Mouse (Mus musculus) hindbrain, embryonic 11.5 days (tissue): Measurements from ENCODE around the gene Gja6. TPM values are rescaled to one million over a fixed set of nuclear protein-coding genes. Genes with fewer than 3 reads are reported as not detected.

Source experiments
- ATAC-seq: fragments of 200-750 bp; cut with Nextera tagmentation; 2 replicates; pipeline ENCODE4 v1.8.0; 2017; ENCODE audit warnings: mild to moderate bottlenecking, moderate TSS enrichment, moderate library complexity; ENCODE audit not compliant: low FRiP score
- DNase-seq: peaks from one replicate; pipeline ENCODE4 v3.0.0-alpha.2; 2015; ENCODE audit warnings: low spot score
- H3K27ac ChIP-seq: fragments of 300-500 bp; sonication (generic); 2 replicates; pipeline ENCODE4 v1.5.1; 2014; ENCODE audit warnings: mild to moderate bottlenecking, low read depth, low read length
- H3K27me3 ChIP-seq: fragments of 300-500 bp; sonication (generic); 2 replicates; pipeline ENCODE4 v1.6.1; 2014; ENCODE audit warnings: mild to moderate bottlenecking, low read length, moderate library complexity, mixed read lengths; ENCODE audit not compliant: control insufficient read depth, insufficient read depth
- H3K36me3 ChIP-seq: fragments of 300-500 bp; sonication (generic); 2 replicates; pipeline ENCODE4 v1.6.1; 2014; ENCODE audit warnings: mild to moderate bottlenecking, low read length, moderate library complexity, mixed read lengths; ENCODE audit not compliant: control insufficient read depth, insufficient read depth
- H3K4me1 ChIP-seq: fragments of 300-500 bp; sonication (generic); replicated peaks from 2 replicates; pipeline ENCODE4 v1.6.1; 2014; ENCODE audit warnings: low read length, mixed read lengths; ENCODE audit not compliant: control insufficient read depth, insufficient read depth
- H3K4me2 ChIP-seq: fragments of 300-500 bp; sonication (generic); replicated peaks from 2 replicates; pipeline ENCODE4 v1.6.1; 2014; ENCODE audit warnings: mild to moderate bottlenecking, low read depth, low read length
- H3K4me3 ChIP-seq: fragments of 300-500 bp; sonication (generic); 2 replicates; pipeline ENCODE4 v1.5.1; 2014; ENCODE audit warnings: low read depth, low read length
- H3K9ac ChIP-seq: fragments of 300-500 bp; sonication (generic); 2 replicates; pipeline ENCODE4 v1.6.1; 2014; ENCODE audit warnings: low read depth, low read length
- H3K9me3 ChIP-seq: fragments of 300-500 bp; sonication (generic); 2 replicates; pipeline ENCODE4 v1.6.1; 2016; ENCODE audit warnings: low read length; ENCODE audit not compliant: control insufficient read depth
- WGBS: fragments of 180-500 bp; shearing (Covaris S2); extraction: QIAGEN DNeasy Blood & Tissue Kit; methylation state at CpG from one replicate; pipeline ENCODE4 v1.1.7; 2014; 5-methylcytosine and 5-hydroxymethylcytosine counted together
- polyA plus RNA-seq: library from polyadenylated mRNA; unstranded; fragments of >200 nt; fragmentation: Nextera tagmentation; extraction: Ambion mirVana; gene quantifications from 2 replicates; pipeline ENCODE4 v1.2.1, GENCODE M21; 2014

Gja6 gene
- polyA plus RNA-seq, 1 experiment from 2014 or later: 0.19 TPM

DNA sequence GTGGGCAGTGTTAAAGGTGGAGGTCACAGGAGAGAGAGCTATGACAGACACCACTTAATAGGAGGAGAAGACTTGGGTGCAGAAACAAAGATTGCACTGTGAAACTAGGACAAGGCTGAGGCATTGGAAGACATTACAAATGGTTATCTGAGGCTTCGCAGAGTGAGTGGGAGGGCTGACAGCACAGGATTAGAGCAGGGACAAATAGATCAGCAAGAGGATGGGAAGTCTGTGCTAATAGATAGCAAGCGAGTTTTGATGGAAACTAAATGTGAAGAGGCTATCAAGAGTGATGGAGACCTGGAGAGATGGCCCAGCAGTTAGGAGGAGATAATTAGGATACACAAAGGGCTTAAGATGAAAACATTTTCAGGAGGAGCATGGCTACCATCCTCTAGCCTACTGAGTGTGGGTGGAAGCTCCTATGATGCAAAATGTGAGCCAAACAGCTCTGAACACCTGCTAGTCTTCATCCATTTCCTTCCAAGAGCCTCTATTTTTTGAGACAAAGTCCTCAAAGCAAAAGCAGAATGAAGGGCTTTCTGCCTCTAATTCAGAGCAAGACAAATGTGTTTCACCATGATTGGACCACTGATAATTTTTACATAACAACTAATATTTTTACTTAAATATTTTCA lies 1.7 kb downstream of the Gja6 start:
- Histone ChIP-seq H3K27ac (no peak overlapping the region), H3K36me3 (no peaks in the 10 kb centered on the region), H3K4me2 (no peak overlapping the region), H3K27me3 (peaks cover 4% of the 10 kb centered on the region; the same call in 1 of the 2 replicates), H3K4me3 (no peak overlapping the region), H3K9ac (no peak overlapping the region), H3K9me3 (no peaks in the 10 kb centered on the region), H3K4me1 (no peaks in the 10 kb centered on the region)
- 67% methylated on average over 2 of the region's 2 CpGs for WGBS
- DNase-seq: no peak
- no peak for ATAC-seq

DNA sequence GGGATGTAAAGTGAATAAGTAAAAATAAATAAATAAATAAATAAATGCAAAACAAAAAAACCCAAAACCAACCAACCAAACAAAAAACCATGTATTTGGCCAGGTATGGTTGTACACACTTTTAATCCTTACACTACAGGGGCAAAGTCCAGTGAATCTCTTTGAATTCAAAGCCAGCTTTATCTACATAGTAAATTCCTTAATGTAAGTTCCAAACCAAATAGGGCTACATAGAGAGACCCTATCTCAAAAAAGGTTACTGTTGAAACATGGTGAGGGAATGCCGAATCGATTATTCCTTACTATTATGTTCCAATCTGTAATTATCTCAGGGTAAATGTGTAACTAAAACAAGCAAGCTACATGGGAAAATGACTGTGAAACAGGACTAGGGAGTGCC lies 5.7 kb downstream of the Gja6 start:
- H3K27ac ChIP-seq: no peak overlapping the region
- WGBS: 92% methylated on average over 2 of the region's 2 CpGs
- H3K4me3 ChIP-seq: no peak overlapping the region
- H3K4me2 ChIP-seq: no peak overlapping the region
- no peaks in the 10 kb centered on the region for H3K9me3 ChIP-seq
- no peaks in the 10 kb centered on the region for H3K4me1 ChIP-seq
- H3K27me3 ChIP-seq: peaks cover 6% of the 10 kb centered on the region; the same call in 1 of the 2 replicates
- no peaks in the 10 kb centered on the region for H3K36me3 ChIP-seq
- H3K9ac ChIP-seq: no peak overlapping the region
- ATAC-seq (no peak), DNase-seq (no peak)

DNA sequence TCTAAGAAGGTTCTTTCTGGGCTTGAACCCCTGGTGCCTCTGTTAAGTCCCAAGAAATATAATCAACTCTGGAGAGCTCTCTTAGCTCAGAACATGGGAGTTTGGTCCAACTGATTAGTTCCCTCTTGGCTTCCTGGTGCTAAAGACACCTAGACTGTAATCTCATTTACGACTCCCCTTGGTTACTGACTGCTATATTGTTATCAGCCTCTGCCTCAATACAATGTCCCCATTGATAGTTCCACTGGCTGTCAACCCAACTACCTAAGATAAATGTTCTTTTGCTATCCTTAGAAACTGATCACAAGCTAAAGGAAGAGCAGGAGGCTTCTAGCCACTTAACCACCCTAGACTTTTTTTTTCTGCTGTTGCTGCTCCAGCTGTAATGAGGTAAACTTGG lies 14.8 kb downstream of the Gja6 start:
- Histone ChIP-seq H3K9me3 (no peaks in the 10 kb centered on the region), H3K9ac (no peak overlapping the region), H3K4me1 (no peaks in the 10 kb centered on the region), H3K4me3 (no peak overlapping the region), H3K27me3 (peaks cover 2% of the 10 kb centered on the region; the same call in 1 of the 2 replicates), H3K4me2 (no peak overlapping the region), H3K36me3 (no peaks in the 10 kb centered on the region), H3K27ac (no peak overlapping the region)
- no peak for DNase-seq
- 31% methylated on average over 1 of the region's 1 CpGs for WGBS
- ATAC-seq: no peak

DNA sequence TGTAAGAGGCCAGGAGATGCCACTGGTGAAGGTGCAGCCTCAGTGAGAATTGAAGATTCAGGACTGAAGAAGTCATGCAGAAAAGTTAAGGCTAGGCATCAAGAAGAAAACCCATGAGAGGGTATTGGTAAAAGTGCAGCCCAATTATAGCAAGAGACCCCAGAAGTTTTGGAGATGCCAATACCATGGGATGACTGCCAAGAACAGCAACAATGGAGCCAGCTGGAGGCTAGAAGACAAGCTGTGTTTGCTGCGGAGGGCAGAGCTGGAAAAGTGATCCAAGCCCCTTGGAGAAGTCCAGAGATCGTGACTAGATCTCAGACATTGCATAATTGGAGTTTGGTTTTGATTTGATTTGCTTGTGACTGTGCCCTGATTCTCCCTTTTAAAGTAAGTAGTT lies 20.6 kb downstream of the Gja6 start:
- ATAC-seq (no peak), DNase-seq (no peak)
- no peak overlapping the region for H3K4me3 ChIP-seq
- 93% methylated on average over 2 of the region's 2 CpGs for WGBS
- no peak overlapping the region for H3K9ac ChIP-seq
- H3K36me3 ChIP-seq: no peaks in the 10 kb centered on the region
- H3K27ac ChIP-seq: no peak overlapping the region
- no peaks in the 10 kb centered on the region for H3K9me3 ChIP-seq
- peaks cover 2% of the 10 kb centered on the region; the same call in 1 of the 2 replicates for H3K27me3 ChIP-seq
- H3K4me2 ChIP-seq: no peak overlapping the region
- H3K4me1 ChIP-seq: no peaks in the 10 kb centered on the region

DNA sequence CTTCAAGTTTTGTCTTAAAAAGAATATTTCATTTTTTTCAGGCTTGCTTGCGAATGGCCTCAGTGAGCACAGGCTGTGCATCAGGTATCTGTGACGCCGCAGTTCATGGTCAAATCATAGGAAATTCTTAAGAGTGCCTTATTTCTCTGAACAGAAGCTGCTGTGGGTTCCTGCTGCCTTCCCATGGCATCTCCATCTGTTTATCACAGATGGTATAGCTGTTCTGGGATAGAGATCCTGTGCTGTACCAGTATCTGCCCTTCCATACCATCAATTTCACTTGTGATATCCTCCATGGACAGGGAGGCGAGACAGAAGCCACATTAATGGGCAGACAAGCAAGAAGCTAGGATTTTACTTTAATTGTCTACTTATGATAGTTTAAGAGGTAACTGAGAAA lies 40.3 kb downstream of the Gja6 start:
- Histone ChIP-seq H3K27me3 (peaks cover 5% of the 10 kb centered on the region), H3K4me3 (no peak overlapping the region), H3K9me3 (no peaks in the 10 kb centered on the region), H3K27ac (no peak overlapping the region), H3K4me2 (no peak overlapping the region), H3K9ac (no peak overlapping the region), H3K36me3 (no peaks in the 10 kb centered on the region), H3K4me1 (no peaks in the 10 kb centered on the region)
- WGBS: 86% methylated on average over 4 of the region's 4 CpGs
- no peak for ATAC-seq
- DNase-seq: no peak

DNA sequence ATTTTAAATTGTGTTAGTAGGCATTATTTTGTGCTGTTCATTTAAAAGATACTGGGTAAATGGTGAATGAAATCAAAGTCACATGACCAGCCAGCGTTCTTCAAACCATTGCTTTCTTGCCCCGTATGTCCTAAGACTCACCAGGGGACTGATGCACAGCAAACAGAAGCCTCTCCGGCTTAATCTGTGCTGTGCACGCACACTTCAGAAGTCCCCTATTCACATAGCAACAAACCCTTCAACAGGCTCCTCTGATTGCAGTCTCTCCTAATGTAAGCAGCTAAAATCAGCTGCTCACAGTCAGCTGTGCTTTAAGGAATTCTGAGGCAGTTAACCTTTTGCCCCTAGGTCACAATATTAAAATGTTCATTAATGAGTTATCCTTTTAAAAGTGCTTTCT lies 41.8 kb downstream of the Gja6 start:
- Histone ChIP-seq H3K27me3 (peaks cover 5% of the 10 kb centered on the region), H3K9ac (no peak overlapping the region), H3K4me1 (no peaks in the 10 kb centered on the region), H3K4me2 (no peak overlapping the region), H3K36me3 (no peaks in the 10 kb centered on the region), H3K4me3 (no peak overlapping the region), H3K27ac (no peak overlapping the region), H3K9me3 (no peaks in the 10 kb centered on the region)
- WGBS: 72% methylated on average over 4 of the region's 4 CpGs
- DNase-seq: no peak
- no peak for ATAC-seq

DNA sequence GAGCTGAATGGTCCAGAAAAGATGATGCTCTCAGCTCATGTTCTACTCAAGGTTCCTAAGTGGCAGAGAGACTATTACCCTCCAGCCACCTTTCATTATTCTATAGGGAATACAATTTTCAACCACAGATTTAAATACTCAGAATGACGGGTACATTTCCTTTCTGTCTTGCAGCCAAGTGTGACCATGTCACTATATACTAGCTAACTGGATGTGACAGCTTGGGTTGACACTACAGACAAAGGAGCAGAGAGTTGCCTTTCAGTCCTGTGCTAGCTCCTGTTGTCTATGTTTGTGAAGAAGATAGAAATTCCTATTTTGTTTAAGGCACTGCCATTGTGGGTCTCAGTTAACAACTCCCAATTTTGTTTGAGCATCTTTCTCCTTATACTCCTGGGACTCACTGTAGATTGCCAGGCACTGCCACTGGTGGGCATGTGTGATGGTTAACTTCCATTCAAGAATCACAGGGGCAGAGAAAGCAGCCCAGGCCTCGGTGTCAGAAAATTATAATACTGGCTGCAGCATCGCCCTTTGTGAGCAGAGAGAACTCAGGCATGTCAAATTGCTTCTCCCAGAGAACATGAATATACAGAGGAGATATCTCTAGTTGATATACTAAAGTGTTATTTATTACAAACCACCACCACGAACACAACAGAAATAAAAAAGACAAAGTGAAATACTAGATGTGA lies 43.0 kb downstream of the Gja6 start:
- no peak overlapping the region for H3K4me2 ChIP-seq
- no peak overlapping the region for H3K4me3 ChIP-seq
- peak; percentile 40; the same call in 1 of the 2 replicates for ATAC-seq
- peaks cover 5% of the 10 kb centered on the region for H3K27me3 ChIP-seq
- H3K9me3 ChIP-seq: no peaks in the 10 kb centered on the region
- no peaks in the 10 kb centered on the region for H3K36me3 ChIP-seq
- H3K4me1 ChIP-seq: no peaks in the 10 kb centered on the region
- DNase-seq: no peak
- no peak overlapping the region for H3K9ac ChIP-seq
- 61% methylated on average over 4 of the region's 4 CpGs for WGBS
- no peak overlapping the region for H3K27ac ChIP-seq
